Mouse (Mus musculus) heart, adult 2 months (tissue): ENCODE data around the gene Kif28.

Experiments
- CTCF ChIP-seq: fragments of 200-600 bp; IDR thresholded peaks from 2 replicates; pipeline ENCODE4 v1.8.1; 2022; ENCODE audit warnings: antibody characterized with exemption, mild to moderate bottlenecking, moderate library complexity
- EP300 ChIP-seq: fragments of 200-500 bp; IDR thresholded peaks from 2 replicates; pipeline ENCODE4 v1.6.1; 2011; ENCODE audit warnings: low read depth, low read length, control low read depth; ENCODE audit not compliant: insufficient read depth
- POLR2A ChIP-seq: fragments of 200-500 bp; IDR thresholded peaks from 2 replicates; pipeline ENCODE4 v1.6.1; 2011; ENCODE audit warnings: mild to moderate bottlenecking, low read depth, low read length, control low read depth; ENCODE audit not compliant: insufficient read depth

DNA sequence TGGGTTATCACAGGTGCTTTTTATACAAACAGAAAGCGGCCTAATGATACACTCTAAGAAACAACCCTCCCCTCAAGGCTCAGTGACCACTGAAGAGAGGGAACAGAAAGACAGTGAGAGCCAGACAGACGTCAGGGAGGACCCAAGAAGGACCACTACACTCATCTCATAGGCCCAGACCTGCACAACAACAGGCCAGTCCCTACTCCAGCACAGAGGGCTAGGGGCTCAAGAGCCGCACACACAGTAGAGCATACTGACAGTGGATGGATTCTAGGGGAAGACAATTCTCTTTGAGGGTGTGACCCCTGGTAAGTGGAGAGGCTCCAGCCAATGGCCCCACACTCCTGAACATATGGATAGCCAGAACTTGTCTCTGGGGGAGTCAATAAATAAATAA lies 8.6 kb downstream of the Kif28 start:
- TF ChIP-seq CTCF, result no peak
- TF ChIP-seq EP300, result no peak
- no peak for TF ChIP-seq POLR2A
